Mouse (Mus musculus) hindbrain, postnatal 0 days (tissue): Measurements from ENCODE around the gene Dpm1. TPM values are rescaled to one million over a fixed set of nuclear protein-coding genes. Genes with fewer than 3 reads are reported as not detected.

ENCODE experiments used
- ATAC-seq: fragments of 200-750 bp; cut with Nextera tagmentation; 2 replicates; pipeline ENCODE4 v1.8.0; 2017; ENCODE audit warnings: mild to moderate bottlenecking, moderate TSS enrichment, moderate library complexity
- DNase-seq: peaks from one replicate; pipeline ENCODE4 v3.0.0-alpha.2; 2015; ENCODE audit warnings: low spot score
- H3K27ac ChIP-seq: fragments of 300-500 bp; sonication (generic); 2 replicates; pipeline ENCODE4 v1.5.1; 2014; ENCODE audit warnings: mild to moderate bottlenecking
- H3K27me3 ChIP-seq: fragments of 300-500 bp; sonication (generic); 2 replicates; pipeline ENCODE4 v1.6.1; 2014; ENCODE audit warnings: low read length, mixed read lengths; ENCODE audit not compliant: insufficient read depth
- H3K36me3 ChIP-seq: fragments of 300-500 bp; sonication (generic); 2 replicates; pipeline ENCODE4 v1.6.1; 2014; ENCODE audit warnings: low read length, mixed read lengths; ENCODE audit not compliant: insufficient read depth
- H3K4me1 ChIP-seq: fragments of 300-500 bp; sonication (generic); 2 replicates; pipeline ENCODE4 v1.6.1; 2014; ENCODE audit warnings: antibody characterized with exemption, low read length, mixed read lengths; ENCODE audit not compliant: insufficient read depth
- H3K4me2 ChIP-seq: fragments of 300-500 bp; sonication (generic); 2 replicates; pipeline ENCODE4 v1.6.1; 2014; ENCODE audit warnings: low read depth, mild to moderate bottlenecking, low read length, moderate library complexity, mixed read lengths
- H3K4me3 ChIP-seq: fragments of 300-500 bp; sonication (generic); 2 replicates; pipeline ENCODE4 v1.5.1; 2014; ENCODE audit warnings: low read length
- H3K9ac ChIP-seq: fragments of 300-500 bp; sonication (generic); replicated peaks from 2 replicates; pipeline ENCODE4 v1.6.1; 2014; ENCODE audit warnings: mild to moderate bottlenecking, low read length, moderate library complexity, mixed read lengths
- H3K9me3 ChIP-seq: fragments of 300-500 bp; sonication (generic); 2 replicates; pipeline ENCODE4 v1.6.1; 2016; ENCODE audit warnings: low read length, mixed read lengths
- CTCF ChIP-seq: IDR thresholded peaks from 2 replicates; pipeline ENCODE4 v1.5.1; 2016; ENCODE audit warnings: antibody characterized with exemption, control low read depth, low read depth
- whole genome bisulfite sequencing: fragments of 180-500 bp; shearing (Covaris S2); extraction: QIAGEN DNeasy Blood & Tissue Kit; methylation state at CpG from one replicate; pipeline ENCODE4 v1.1.7; 2014; 5-methylcytosine and 5-hydroxymethylcytosine counted together
- polyA plus RNA-seq: library from polyadenylated mRNA; unstranded; fragments of >200 nt; fragmentation: Nextera tagmentation; extraction: Ambion mirVana; gene quantifications from 2 replicates; pipeline ENCODE4 v1.2.1, GENCODE M21; 2015
- total RNA-seq: library from RNA; depleted of rRNA; stranded (reverse); fragments of >200 nt; gene quantifications from 2 replicates; pipeline ENCODE4 v1.2.3, GENCODE M21; 2014

The Dpm1 gene
- total and polyA plus RNA-seq, 2 experiments from 2014 or later, result 82.9 to 99.2 TPM

GRCm38 (mm10) chr2:168245571-168245970, 15.2 kb upstream of the Dpm1 start:
- WGBS, result 31% methylated on average over 8 of the region's 8 CpGs
- H3K36me3 ChIP-seq, result no peaks in the 10 kb centered on the region

GRCm38 (mm10) chr2:168243278-168243677, 12.9 kb upstream of the Dpm1 start:
- H3K27me3 ChIP-seq, result no peaks in the 10 kb centered on the region
- no peak overlapping the region for H3K4me3 ChIP-seq
- H3K9ac ChIP-seq, result no peak overlapping the region
- no peaks in the 10 kb centered on the region for H3K4me1 ChIP-seq
- H3K4me2 ChIP-seq, result no peak overlapping the region
- 75% methylated on average over 4 of the region's 4 CpGs for WGBS
- DNase-seq (no peak), ATAC-seq (no peak)
- TF ChIP-seq CTCF, result no peak
- H3K9me3 ChIP-seq, result peaks cover 4% of the 10 kb centered on the region; the same call in 1 of the 2 replicates
- no peak overlapping the region for H3K27ac ChIP-seq
- H3K36me3 ChIP-seq, result no peaks in the 10 kb centered on the region

More at GRCm38 (mm10) chr2:168245571-168245970, 15.2 kb upstream of the Dpm1 start:
- H3K4me3 ChIP-seq, result no peak overlapping the region
- H3K9ac ChIP-seq, result no peak overlapping the region
- no peaks in the 10 kb centered on the region for H3K27me3 ChIP-seq
- H3K4me2 ChIP-seq, result no peak overlapping the region
- no peaks in the 10 kb centered on the region for H3K9me3 ChIP-seq
- ATAC-seq, result no peak
- H3K27ac ChIP-seq, result no peak overlapping the region
- no peak for TF ChIP-seq CTCF
- no peak for DNase-seq
- H3K4me1 ChIP-seq, result no peaks in the 10 kb centered on the region

- no peak for TF ChIP-seq CTCF
- H3K27me3 ChIP-seq, result no peaks in the 10 kb centered on the region
- H3K4me2 ChIP-seq, result no peak overlapping the region
- H3K9me3 ChIP-seq, result peaks cover 4% of the 10 kb centered on the region; the same call in 1 of the 2 replicates
- no peak overlapping the region for H3K9ac ChIP-seq
- no peak overlapping the region for H3K27ac ChIP-seq
- no peak overlapping the region for H3K4me3 ChIP-seq
- DNase-seq (no peak), ATAC-seq (no peak)
- H3K4me1 ChIP-seq, result no peaks in the 10 kb centered on the region
- H3K36me3 ChIP-seq, result no peaks in the 10 kb centered on the region
These were observed 12.4 kb upstream of the Dpm1 start for GRCm38 (mm10) chr2:168242841-168243240.

GRCm38 (mm10) chr2:168238335-168238734, 7.9 kb upstream of the Dpm1 start:
- WGBS, result 89% methylated on average over 4 of the region's 4 CpGs
- TF ChIP-seq CTCF, result no peak
- ATAC-seq (no peak), DNase-seq (no peak)
- Histone ChIP-seq H3K9me3 (peaks cover 4% of the 10 kb centered on the region; the same call in 1 of the 2 replicates), H3K27me3 (no peaks in the 10 kb centered on the region), H3K27ac (no peak overlapping the region), H3K4me1 (no peaks in the 10 kb centered on the region), H3K9ac (no peak overlapping the region), H3K4me3 (no peak overlapping the region), H3K36me3 (no peaks in the 10 kb centered on the region), H3K4me2 (no peak overlapping the region)

- Histone ChIP-seq H3K36me3 (peaks cover 5% of the 10 kb centered on the region; the same call in 1 of the 2 replicates), H3K4me2 (no peak overlapping the region), H3K4me1 (peaks cover 19% of the 10 kb centered on the region), H3K27me3 (no peaks in the 10 kb centered on the region), H3K4me3 (no peak overlapping the region), H3K9me3 (no peaks in the 10 kb centered on the region), H3K27ac (no peak overlapping the region), H3K9ac (no peak overlapping the region)
- ATAC-seq (no peak), DNase-seq (no peak)
- no peak for TF ChIP-seq CTCF
- WGBS, result 93% methylated on average over 5 of the region's 5 CpGs
These were observed 2.9 kb upstream of the Dpm1 start for GRCm38 (mm10) chr2:168233286-168233685.

GRCm38 (mm10) chr2:168231471-168231829, 1.1 kb upstream of the Dpm1 start:
- TF ChIP-seq CTCF, result no peak
- Histone ChIP-seq H3K9ac (peak overlapping the region; percentile 98; the same call in 1 of the 2 replicates), H3K4me2 (peak overlapping the region; percentile 95), H3K27ac (peak overlapping the region; percentile 98; the same call in 1 of the 2 replicates), H3K4me3 (peak overlapping the region; percentile 100), H3K27me3 (no peaks in the 10 kb centered on the region), H3K9me3 (no peaks in the 10 kb centered on the region), H3K36me3 (peaks cover 5% of the 10 kb centered on the region; the same call in 1 of the 2 replicates), H3K4me1 (peaks cover 23% of the 10 kb centered on the region)
- no peak for DNase-seq
- WGBS, result 61% methylated on average over 33 of the region's 33 CpGs
- no peak for ATAC-seq

- H3K4me2 ChIP-seq, result peak overlapping the region; percentile 95
- no peaks in the 10 kb centered on the region for H3K9me3 ChIP-seq
- DNase-seq (peak; percentile 54), ATAC-seq (peak; percentile 70)
- H3K36me3 ChIP-seq, result peaks cover 7% of the 10 kb centered on the region; the same call in 1 of the 2 replicates
- WGBS, result 3% methylated on average over 95 of the region's 105 CpGs
- no peak for TF ChIP-seq CTCF
- peaks cover 23% of the 10 kb centered on the region for H3K4me1 ChIP-seq
- H3K4me3 ChIP-seq, result peak overlapping the region; percentile 100
- H3K9ac ChIP-seq, result peak overlapping the region; percentile 98
- H3K27ac ChIP-seq, result peak overlapping the region; percentile 98
- H3K27me3 ChIP-seq, result no peaks in the 10 kb centered on the region
These were observed 531 bp upstream of the Dpm1 start for GRCm38 (mm10) chr2:168230773-168231470.
